Comparison of ENCODE assay signal across 8 mouse cellular contexts in the genomic region with DNA sequence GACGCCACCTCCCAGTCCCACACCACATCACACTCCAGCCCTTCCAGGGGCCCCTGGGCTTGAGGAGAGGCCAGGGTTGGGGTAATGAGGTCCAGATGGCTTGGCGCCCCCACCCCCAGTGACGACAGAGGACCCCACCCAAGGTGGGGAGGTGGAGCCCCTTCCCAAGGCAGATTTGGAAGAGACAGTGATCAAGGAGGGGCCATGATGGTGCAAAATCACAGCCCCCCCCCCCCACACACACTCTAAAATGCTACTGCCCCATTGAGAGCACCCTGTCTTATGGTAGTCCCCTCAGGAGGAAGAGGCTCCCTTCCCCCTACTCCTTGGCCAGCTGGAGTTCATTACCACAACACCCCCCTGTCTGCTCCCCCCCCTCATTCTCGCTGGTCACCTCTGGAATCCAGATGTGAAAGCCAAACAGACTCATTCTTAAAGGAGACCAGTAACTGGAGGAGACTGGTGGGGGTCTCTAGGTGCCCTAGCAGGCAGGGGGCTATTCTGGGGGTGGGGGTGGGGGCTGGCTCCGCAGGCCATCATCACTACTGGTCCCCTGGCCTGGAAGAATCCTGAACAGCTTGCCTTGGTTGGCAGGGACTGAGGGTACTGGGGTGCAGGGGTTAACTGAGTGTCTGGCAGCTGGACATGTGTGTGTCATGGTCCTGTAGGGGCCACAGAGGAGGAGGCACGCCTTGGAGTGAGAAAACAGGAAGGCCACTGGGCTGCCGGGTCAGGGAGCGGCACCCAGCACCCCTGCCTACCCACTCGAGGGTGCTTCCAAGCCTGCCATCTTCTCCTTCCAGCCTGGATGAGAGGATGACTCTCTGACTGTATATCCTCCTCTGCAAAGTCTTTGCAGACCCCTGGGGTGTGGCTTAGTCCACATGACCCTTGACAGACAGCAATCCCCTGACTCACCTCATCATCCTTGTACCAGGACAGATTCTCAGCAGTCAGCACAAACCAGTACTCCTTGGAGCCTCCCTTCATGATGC. TPM values are rescaled to one million over a fixed set of nuclear protein-coding genes. Genes with fewer than 3 reads are reported as not detected.
A peak's percentile ranks its signal among the peaks of the same experiment; 100 is the strongest.
DNase-seq lines count a peak whose midpoint lies in the region; ATAC-seq and TF ChIP-seq lines count a peak whose summit lies in the region.

No protein-coding gene starts in this region.

- intact Hi-C loops in gastrocnemius, postnatal 36 days (cut with DNase I): loop anchor here (5.0 kb wide), 1 partner anchor 32 kb away; the partner anchor contains the start of genes Ciz1 and Dnm1

- no peak for TF ChIP-seq CTCF in kidney, adult 2 months (conservative IDR thresholded peaks at IDR 0.05; ENCODE audit: insufficient read depth, insufficient read length, low read depth, low read length)

- H3K27me3 ChIP-seq in forebrain, embryonic 12.5 days: peaks cover 38% of the 10 kb centered on the region
- H3K27me3 ChIP-seq in forebrain, embryonic 14.5 days (replicated peaks; ENCODE audit: control insufficient read depth, insufficient read depth, low read length): no peaks in the 10 kb centered on the region
- no peaks in the 10 kb centered on the region for H3K27me3 ChIP-seq in limb, embryonic 10.5 days (ENCODE audit: low read depth, poor library complexity, severe bottlenecking)
- H3K27me3 ChIP-seq in kidney, adult 2 months (replicated peaks; ENCODE audit: control insufficient read depth, insufficient read depth, low read length): no peaks in the 10 kb centered on the region

- no peak for ATAC-seq in forebrain, embryonic 12.5 days (ENCODE audit: low FRiP score)
- ATAC-seq in forebrain, embryonic 14.5 days: no peak
- ATAC-seq in monocyte, adult 5-6 weeks (replicated peaks; ENCODE audit: insufficient number of reproducible peaks, low FRiP score, low TSS enrichment, poor library complexity, severe bottlenecking): no peak

- H3K36me3 ChIP-seq in forebrain, embryonic 12.5 days (replicated peaks): no peaks in the 10 kb centered on the region
- H3K36me3 ChIP-seq in forebrain, embryonic 14.5 days (ENCODE audit: control insufficient read depth, insufficient read depth, low read length): no peaks in the 10 kb centered on the region
- peaks cover 26% of the 10 kb centered on the region for H3K36me3 ChIP-seq in limb, embryonic 10.5 days
- no peaks in the 10 kb centered on the region for H3K36me3 ChIP-seq in kidney, adult 2 months (ENCODE audit: control insufficient read depth, insufficient read depth, low read length)

- H3K4me1 ChIP-seq in forebrain, embryonic 12.5 days: peaks cover 52% of the 10 kb centered on the region
- H3K4me1 ChIP-seq in forebrain, embryonic 14.5 days (ENCODE audit: control insufficient read depth, insufficient read depth, low read length): peaks cover 6% of the 10 kb centered on the region; the same call in 1 of the 2 replicates
- peaks cover 80% of the 10 kb centered on the region for H3K4me1 ChIP-seq in limb, embryonic 10.5 days
- H3K4me1 ChIP-seq in kidney, adult 2 months (ENCODE audit: control insufficient read depth, insufficient read depth, low read length): no peaks in the 10 kb centered on the region

- H3K27ac ChIP-seq in forebrain, embryonic 12.5 days: peak overlapping the region; percentile 53; the same call in 1 of the 2 replicates
- H3K27ac ChIP-seq in forebrain, embryonic 14.5 days (ENCODE audit: low read depth, low read length): no peak overlapping the region
- peak overlapping the region; percentile 98 for H3K27ac ChIP-seq in limb, embryonic 10.5 days
- no peak overlapping the region for H3K27ac ChIP-seq in kidney, adult 2 months (ENCODE audit: insufficient read depth, low read depth, low read length)

- H3K9me3 ChIP-seq in forebrain, embryonic 12.5 days: no peaks in the 10 kb centered on the region
- no peaks in the 10 kb centered on the region for H3K9me3 ChIP-seq in forebrain, embryonic 14.5 days (replicated peaks; ENCODE audit: control insufficient read depth, low read length)
- H3K9me3 ChIP-seq in limb, embryonic 10.5 days (replicated peaks): no peaks in the 10 kb centered on the region

- H3K4me2 ChIP-seq in forebrain, embryonic 12.5 days: no peak overlapping the region
- no peak overlapping the region for H3K4me2 ChIP-seq in forebrain, embryonic 14.5 days (ENCODE audit: low read length)

- no peak overlapping the region for H3K9ac ChIP-seq in forebrain, embryonic 12.5 days
- H3K9ac ChIP-seq in forebrain, embryonic 14.5 days (ENCODE audit: low read length): no peak overlapping the region

- no peak overlapping the region for H3K4me3 ChIP-seq in forebrain, embryonic 12.5 days (replicated peaks)
- no peak overlapping the region for H3K4me3 ChIP-seq in forebrain, embryonic 14.5 days (ENCODE audit: low read depth, low read length)
- peak overlapping the region; percentile 69 for H3K4me3 ChIP-seq in limb, embryonic 10.5 days
- no peak overlapping the region for H3K4me3 ChIP-seq in kidney, adult 2 months (ENCODE audit: insufficient read depth, low read depth, low read length)

- 63% methylated on average over 9 of the region's 9 CpGs for WGBS in forebrain, embryonic 12.5 days
- 62% methylated on average over 9 of the region's 9 CpGs for WGBS in forebrain, embryonic 14.5 days
- WGBS in limb, embryonic 10.5 days: 9% methylated on average over 9 of the region's 9 CpGs
- WGBS in kidney, adult 2 months: 44% methylated on average over 9 of the region's 9 CpGs

- TF ChIP-seq POLR2A in kidney, adult 2 months (IDR thresholded peaks at IDR 0.05; ENCODE audit: low read depth, low read length): no peak

- no peak for DNase-seq in forebrain, embryonic 14.5 days (ENCODE audit: low spot score)
- DNase-seq in NIH3T3 (ENCODE audit: low read depth): peak; percentile 93
- DNase-seq in gastrocnemius, postnatal 36 days: peak; percentile 67 to 74
- DNase-seq in limb, embryonic 10.5 days (ENCODE audit: low spot score): peak; percentile 89
- DNase-seq in spleen, postnatal 36 days (ENCODE audit: low spot score in 2 of 2): no peak
- DNase-seq in kidney, adult 2 months: no peak

RNA-seq across cellular contexts. Expression of gene Swi5, which starts 32.0 kb away (rescaled TPM):
- 391 and 397 TPM in 2 replicates for polyA plus RNA-seq in forebrain, embryonic 12.5 days (2016; fragmentation: Nextera tagmentation; extraction: Ambion mirVana)
- 186 and 243 TPM in 2 replicates for polyA plus RNA-seq in forebrain, embryonic 14.5 days (2014; fragmentation: Nextera tagmentation; extraction: Ambion mirVana)
- total RNA-seq in gastrocnemius, postnatal 36 days (2021): 100 to 1,000 TPM in 1 of 2 experiments, 10 to 100 TPM in 1; 97.6 to 126 TPM
- 440 and 446 TPM in 2 replicates for polyA plus RNA-seq in limb, embryonic 10.5 days (2016; fragmentation: Nextera tagmentation; extraction: Ambion mirVana)
- total RNA-seq in monocyte, adult 5-6 weeks (2017): 108 to 121 TPM (median 114 TPM) in 3 replicates
- polyA plus RNA-seq in kidney, adult 2 months (2012; rRNA removed): 191 and 242 TPM in 2 replicates

RNA-seq across cellular contexts. Expression of gene Ciz1, which starts 32.2 kb away (rescaled TPM):
- 59.1 and 67.5 TPM in 2 replicates for polyA plus RNA-seq in forebrain, embryonic 12.5 days (2016; fragmentation: Nextera tagmentation; extraction: Ambion mirVana)
- polyA plus RNA-seq in forebrain, embryonic 14.5 days (2014; fragmentation: Nextera tagmentation; extraction: Ambion mirVana): 37.3 and 48.0 TPM in 2 replicates
- total RNA-seq in gastrocnemius, postnatal 36 days (2021): 10 to 100 TPM; 23.2 to 25.4 TPM
- polyA plus RNA-seq in limb, embryonic 10.5 days (2016; fragmentation: Nextera tagmentation; extraction: Ambion mirVana): 61.3 and 74.8 TPM in 2 replicates
- total RNA-seq in monocyte, adult 5-6 weeks (2017): 47.7 to 111 TPM (median 96.8 TPM) in 3 replicates
- 130 and 131 TPM in 2 replicates for polyA plus RNA-seq in kidney, adult 2 months (2012; rRNA removed)

RNA-seq across cellular contexts. Expression of gene Golga2, which starts 32.7 kb away (rescaled TPM):
- polyA plus RNA-seq in forebrain, embryonic 12.5 days (2016; fragmentation: Nextera tagmentation; extraction: Ambion mirVana): 23.0 and 26.5 TPM in 2 replicates
- polyA plus RNA-seq in forebrain, embryonic 14.5 days (2014; fragmentation: Nextera tagmentation; extraction: Ambion mirVana): 15.5 and 20.6 TPM in 2 replicates
- total RNA-seq in gastrocnemius, postnatal 36 days (2021): 10 to 100 TPM; 54.1 to 54.7 TPM
- 20.4 and 25.0 TPM in 2 replicates for polyA plus RNA-seq in limb, embryonic 10.5 days (2016; fragmentation: Nextera tagmentation; extraction: Ambion mirVana)
- total RNA-seq in monocyte, adult 5-6 weeks (2017): 55.3 to 73.2 TPM (median 60.2 TPM) in 3 replicates
- 30.8 and 31.2 TPM in 2 replicates for polyA plus RNA-seq in kidney, adult 2 months (2012; rRNA removed)

RNA-seq across cellular contexts. Expression of gene Dnm1, which starts 33.3 kb away (rescaled TPM):
- polyA plus RNA-seq in forebrain, embryonic 12.5 days (2016; fragmentation: Nextera tagmentation; extraction: Ambion mirVana): 18.6 and 19.4 TPM in 2 replicates
- polyA plus RNA-seq in forebrain, embryonic 14.5 days (2014; fragmentation: Nextera tagmentation; extraction: Ambion mirVana): 28.2 and 42.8 TPM in 2 replicates
- total RNA-seq in gastrocnemius, postnatal 36 days (2021): 1 to 10 TPM; 4.8 to 5.3 TPM
- 27.1 and 33.6 TPM in 2 replicates for polyA plus RNA-seq in limb, embryonic 10.5 days (2016; fragmentation: Nextera tagmentation; extraction: Ambion mirVana)
- not detected in 3 replicates for total RNA-seq in monocyte, adult 5-6 weeks (2017)
- 8.3 and 12.6 TPM in 2 replicates for polyA plus RNA-seq in kidney, adult 2 months (2012; rRNA removed)

RNA-seq across cellular contexts. Expression of gene Uck1, which starts 59.9 kb away (rescaled TPM):
- polyA plus RNA-seq in forebrain, embryonic 12.5 days (2016; fragmentation: Nextera tagmentation; extraction: Ambion mirVana): 76.5 and 78.4 TPM in 2 replicates
- 84.2 and 96.6 TPM in 2 replicates for polyA plus RNA-seq in forebrain, embryonic 14.5 days (2014; fragmentation: Nextera tagmentation; extraction: Ambion mirVana)
- total RNA-seq in gastrocnemius, postnatal 36 days (2021): 10 to 100 TPM in 1 of 2 experiments, 1 to 10 TPM in 1; 8.1 to 11.6 TPM
- polyA plus RNA-seq in limb, embryonic 10.5 days (2016; fragmentation: Nextera tagmentation; extraction: Ambion mirVana): 69.6 and 74.0 TPM in 2 replicates
- total RNA-seq in monocyte, adult 5-6 weeks (2017): 23.0 to 35.3 TPM (median 26.8 TPM) in 3 replicates
- 134 and 147 TPM in 2 replicates for polyA plus RNA-seq in kidney, adult 2 months (2012; rRNA removed)

Comparison
In these comparisons a context has a peak if more than half of its experiments do, and no peak if none do; other contexts are left out.
1. H3K27ac ChIP-seq: peak in forebrain, embryonic 12.5 days (single experiment) and limb, embryonic 10.5 days (single experiment); none in forebrain, embryonic 14.5 days (single experiment) and kidney, adult 2 months (single experiment).
2. DNase-seq: peak in NIH3T3 (single experiment), gastrocnemius, postnatal 36 days (2 of 2) and limb, embryonic 10.5 days (single experiment); none in forebrain, embryonic 14.5 days (single experiment), spleen, postnatal 36 days (0 of 2) and kidney, adult 2 months (single experiment).